Mouse (Mus musculus): ENCODE data around the gene R3hdml. TPM values are rescaled to one million over a fixed set of nuclear protein-coding genes. Genes with fewer than 3 reads are reported as not detected.

R3hdml gene
- polyA plus RNA-seq, 1 experiment from 2014 or later = 0.39 TPM

DNA sequence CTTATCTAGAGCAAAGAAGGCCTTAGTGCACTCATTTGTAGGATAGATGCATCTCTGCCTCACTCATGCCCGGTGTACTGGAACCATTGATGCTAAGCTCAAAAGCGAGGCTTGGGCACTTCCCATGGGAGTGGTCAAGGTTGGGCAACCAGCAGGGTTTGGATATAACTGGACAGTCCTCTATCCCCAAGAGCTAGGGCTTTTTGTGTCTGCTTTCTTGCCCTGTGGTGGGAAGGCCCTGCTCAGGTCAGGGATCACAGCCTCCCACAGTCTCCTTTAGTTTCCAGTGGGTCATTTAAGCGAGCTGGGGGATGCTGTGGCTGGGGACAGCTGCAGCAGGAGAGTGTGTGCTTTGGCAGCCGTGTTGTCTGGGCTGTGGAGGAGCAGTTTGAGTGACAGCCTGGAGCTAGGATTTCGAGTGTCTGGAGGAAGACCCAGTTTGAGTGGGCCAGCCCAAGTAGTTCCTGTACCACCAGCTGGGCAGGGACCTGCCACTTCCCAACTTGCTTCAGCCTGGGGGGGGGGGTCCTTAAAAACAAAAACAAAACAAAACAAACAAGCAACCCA, 2.3 kb upstream of the R3hdml start:
- Histone ChIP-seq H3K27ac (ENCODE audit: low read length) (no peak overlapping the region), H3K27me3 (ENCODE audit: control insufficient read depth, insufficient read depth, low read depth, low read length) (no peaks in the 10 kb centered on the region), H3K4me3 (ENCODE audit: low read depth, low read length) (no peak overlapping the region), H3K9me3 (replicated peaks; ENCODE audit: control insufficient read depth, low read length, poor library complexity, severe bottlenecking) (no peaks in the 10 kb centered on the region), H3K9ac (ENCODE audit: low read depth, low read length) (no peak overlapping the region), H3K36me3 (ENCODE audit: control insufficient read depth, insufficient read depth, low read length) (no peaks in the 10 kb centered on the region), H3K4me1 (ENCODE audit: control insufficient read depth, insufficient read depth, low read length) (no peaks in the 10 kb centered on the region), H3K4me2 (ENCODE audit: low read length) (no peak overlapping the region)
- no peak for ATAC-seq
- 51% methylated on average over 5 of the region's 5 CpGs for WGBS

DNA sequence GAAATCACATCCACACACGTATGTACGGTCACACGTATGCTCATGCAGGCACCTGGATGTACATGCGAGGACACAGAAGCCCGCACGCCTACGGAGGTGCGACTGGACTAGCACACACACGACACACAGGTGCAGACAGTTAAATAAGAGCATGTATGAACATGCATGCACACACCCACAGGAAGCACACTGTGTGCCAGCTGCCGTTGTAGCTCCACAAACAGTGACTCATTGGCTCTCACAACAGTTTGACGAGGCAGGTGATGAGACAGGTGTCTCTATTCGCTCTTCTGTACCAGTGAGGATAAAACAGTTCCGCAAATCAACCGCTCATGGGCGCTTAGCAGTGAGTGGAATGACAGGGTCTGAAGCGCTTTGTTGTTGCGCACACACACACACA, 1.5 kb upstream of the R3hdml start:
- H3K4me3 ChIP-seq (ENCODE audit: low read depth, low read length) = no peak overlapping the region
- no peak overlapping the region for H3K9ac ChIP-seq (ENCODE audit: low read depth, low read length)
- no peak overlapping the region for H3K27ac ChIP-seq (ENCODE audit: low read length)
- H3K4me2 ChIP-seq (ENCODE audit: low read length) = no peak overlapping the region
- H3K4me1 ChIP-seq (ENCODE audit: control insufficient read depth, insufficient read depth, low read length) = no peaks in the 10 kb centered on the region
- 91% methylated on average over 17 of the region's 17 CpGs for WGBS
- no peaks in the 10 kb centered on the region for H3K36me3 ChIP-seq (ENCODE audit: control insufficient read depth, insufficient read depth, low read length)
- H3K9me3 ChIP-seq (replicated peaks; ENCODE audit: control insufficient read depth, low read length, poor library complexity, severe bottlenecking) = no peaks in the 10 kb centered on the region
- ATAC-seq = no peak
- no peaks in the 10 kb centered on the region for H3K27me3 ChIP-seq (ENCODE audit: control insufficient read depth, insufficient read depth, low read depth, low read length)

DNA sequence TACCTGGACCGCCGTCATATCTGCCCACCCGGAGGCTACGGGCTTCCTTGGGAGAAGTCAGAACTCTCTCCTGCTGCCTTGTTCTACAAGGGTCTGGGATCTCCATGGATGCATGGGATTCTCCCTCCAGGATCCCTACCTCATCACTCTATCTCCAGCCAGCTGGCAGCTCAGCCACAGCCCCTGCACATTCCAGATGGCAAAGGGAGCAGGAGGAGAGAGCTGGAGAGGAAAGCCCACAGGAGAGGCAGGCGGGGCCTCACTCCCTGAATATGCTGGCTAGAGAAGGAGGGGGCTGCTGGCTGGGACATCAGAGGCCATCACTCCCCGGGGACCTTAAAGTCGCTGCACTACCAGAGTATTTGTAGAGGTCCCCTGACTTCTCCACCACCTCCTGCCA, 767 bp upstream of the R3hdml start:
- 67% methylated on average over 7 of the region's 7 CpGs for WGBS
- Histone ChIP-seq H3K9me3 (replicated peaks; ENCODE audit: control insufficient read depth, low read length, poor library complexity, severe bottlenecking) (no peaks in the 10 kb centered on the region), H3K4me2 (ENCODE audit: low read length) (no peak overlapping the region), H3K4me1 (ENCODE audit: control insufficient read depth, insufficient read depth, low read length) (no peaks in the 10 kb centered on the region), H3K36me3 (ENCODE audit: control insufficient read depth, insufficient read depth, low read length) (no peaks in the 10 kb centered on the region), H3K9ac (ENCODE audit: low read depth, low read length) (no peak overlapping the region), H3K27ac (ENCODE audit: low read length) (no peak overlapping the region), H3K27me3 (ENCODE audit: control insufficient read depth, insufficient read depth, low read depth, low read length) (no peaks in the 10 kb centered on the region), H3K4me3 (ENCODE audit: low read depth, low read length) (no peak overlapping the region)
- no peak for ATAC-seq

DNA sequence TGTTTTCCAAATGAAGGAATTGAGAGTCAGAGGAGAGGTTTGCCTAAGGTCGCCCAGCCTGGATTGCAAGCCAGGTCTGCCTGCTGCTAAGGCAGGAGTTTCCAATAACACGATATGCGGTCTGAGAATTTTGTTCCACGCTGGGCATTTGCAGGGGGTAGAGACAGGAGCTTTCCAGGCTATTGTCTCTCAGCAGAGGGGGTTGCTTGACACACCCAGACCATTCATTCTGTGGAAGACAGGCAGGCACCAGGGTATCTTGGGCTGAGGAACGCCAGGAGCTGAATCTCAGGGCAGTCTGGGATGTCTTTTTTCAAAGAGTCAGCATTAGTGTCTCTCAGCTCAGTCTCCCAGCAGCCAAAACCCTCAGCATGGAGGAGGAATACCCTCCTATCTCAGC, 913 bp downstream of the R3hdml start:
- H3K27ac ChIP-seq (ENCODE audit: low read length) = no peak overlapping the region
- H3K27me3 ChIP-seq (ENCODE audit: control insufficient read depth, insufficient read depth, low read depth, low read length) = no peaks in the 10 kb centered on the region
- no peak for ATAC-seq
- H3K4me3 ChIP-seq (ENCODE audit: low read depth, low read length) = no peak overlapping the region
- H3K36me3 ChIP-seq (ENCODE audit: control insufficient read depth, insufficient read depth, low read length) = no peaks in the 10 kb centered on the region
- H3K4me2 ChIP-seq (ENCODE audit: low read length) = no peak overlapping the region
- H3K9me3 ChIP-seq (replicated peaks; ENCODE audit: control insufficient read depth, low read length, poor library complexity, severe bottlenecking) = no peaks in the 10 kb centered on the region
- no peaks in the 10 kb centered on the region for H3K4me1 ChIP-seq (ENCODE audit: control insufficient read depth, insufficient read depth, low read length)
- H3K9ac ChIP-seq (ENCODE audit: low read depth, low read length) = no peak overlapping the region
- WGBS = 11% methylated on average over 5 of the region's 5 CpGs

DNA sequence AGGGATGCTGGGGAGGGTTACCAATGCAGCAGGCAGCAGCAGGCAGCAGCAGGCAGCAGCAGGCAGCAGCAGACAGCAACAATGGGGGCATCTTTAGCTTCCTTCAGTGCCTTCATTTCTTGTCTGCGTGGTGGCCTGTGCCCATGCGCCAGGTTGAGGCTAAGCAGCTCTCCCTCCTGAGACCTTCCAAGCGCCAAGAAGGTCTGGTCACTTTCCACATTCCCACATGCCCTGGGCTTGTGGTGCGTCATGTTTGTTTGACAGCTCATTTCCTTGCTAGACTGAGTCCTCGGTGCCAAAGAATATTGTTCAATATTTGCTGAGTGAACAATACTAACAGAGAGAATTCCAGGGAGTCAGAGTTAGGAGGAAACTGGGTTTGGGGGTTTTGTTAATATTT, 1.9 kb downstream of the R3hdml start:
- 44% methylated on average over 5 of the region's 5 CpGs for WGBS
- H3K4me3 ChIP-seq (ENCODE audit: low read depth, low read length) = no peak overlapping the region
- H3K4me1 ChIP-seq (ENCODE audit: control insufficient read depth, insufficient read depth, low read length) = no peaks in the 10 kb centered on the region
- H3K27me3 ChIP-seq (ENCODE audit: control insufficient read depth, insufficient read depth, low read depth, low read length) = no peaks in the 10 kb centered on the region
- H3K36me3 ChIP-seq (ENCODE audit: control insufficient read depth, insufficient read depth, low read length) = no peaks in the 10 kb centered on the region
- ATAC-seq = no peak
- H3K9me3 ChIP-seq (replicated peaks; ENCODE audit: control insufficient read depth, low read length, poor library complexity, severe bottlenecking) = no peaks in the 10 kb centered on the region
- no peak overlapping the region for H3K27ac ChIP-seq (ENCODE audit: low read length)
- H3K4me2 ChIP-seq (ENCODE audit: low read length) = no peak overlapping the region
- H3K9ac ChIP-seq (ENCODE audit: low read depth, low read length) = no peak overlapping the region

DNA sequence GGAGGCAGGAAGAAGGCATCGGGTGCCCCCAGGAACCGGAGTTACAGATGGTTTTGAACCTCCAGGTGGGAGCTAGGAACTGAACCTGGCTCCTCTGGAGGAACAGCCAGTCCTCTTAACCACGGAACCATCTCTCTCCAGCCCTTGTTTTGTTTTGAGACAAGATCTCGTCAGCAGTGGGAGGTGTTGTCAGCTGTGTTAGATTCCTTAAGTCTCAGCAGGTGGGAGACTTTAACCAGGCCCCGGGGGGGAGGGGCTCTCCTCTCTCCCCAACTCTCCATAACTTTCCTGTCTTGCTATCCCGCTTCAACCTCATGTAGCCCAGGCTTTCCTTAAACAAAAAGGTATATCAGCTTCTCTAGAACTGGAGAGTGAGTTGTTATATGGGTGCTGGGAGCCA, 2.3 kb downstream of the R3hdml start:
- H3K9ac ChIP-seq (ENCODE audit: low read depth, low read length) = no peak overlapping the region
- no peaks in the 10 kb centered on the region for H3K27me3 ChIP-seq (ENCODE audit: control insufficient read depth, insufficient read depth, low read depth, low read length)
- H3K4me1 ChIP-seq (ENCODE audit: control insufficient read depth, insufficient read depth, low read length) = no peaks in the 10 kb centered on the region
- H3K4me3 ChIP-seq (ENCODE audit: low read depth, low read length) = no peak overlapping the region
- ATAC-seq = no peak
- H3K27ac ChIP-seq (ENCODE audit: low read length) = no peak overlapping the region
- no peaks in the 10 kb centered on the region for H3K9me3 ChIP-seq (replicated peaks; ENCODE audit: control insufficient read depth, low read length, poor library complexity, severe bottlenecking)
- H3K36me3 ChIP-seq (ENCODE audit: control insufficient read depth, insufficient read depth, low read length) = no peaks in the 10 kb centered on the region
- H3K4me2 ChIP-seq (ENCODE audit: low read length) = no peak overlapping the region
- 46% methylated on average over 6 of the region's 6 CpGs for WGBS

DNA sequence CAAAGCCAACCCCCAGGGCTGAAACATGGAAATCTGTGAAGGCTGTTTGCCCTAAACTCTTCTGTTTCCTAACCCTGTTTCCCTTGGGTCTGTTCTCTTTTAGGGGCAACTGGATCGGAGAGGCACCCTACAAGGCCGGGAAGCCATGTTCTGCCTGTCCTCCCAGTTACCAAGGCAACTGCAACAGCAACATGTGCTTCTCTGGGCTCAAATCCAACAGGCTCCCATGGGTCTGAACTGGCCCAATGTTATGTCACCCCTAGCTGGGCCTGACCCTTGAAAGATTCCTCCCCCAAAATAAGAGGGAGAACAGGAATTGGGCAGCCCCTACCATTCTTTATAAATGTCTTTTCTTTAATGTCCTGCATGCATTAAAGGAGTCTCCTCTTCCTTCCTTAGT, 10.1 kb downstream of the R3hdml start:
- no peaks in the 10 kb centered on the region for H3K36me3 ChIP-seq (ENCODE audit: control insufficient read depth, insufficient read depth, low read length)
- H3K27me3 ChIP-seq (ENCODE audit: control insufficient read depth, insufficient read depth, low read depth, low read length) = no peaks in the 10 kb centered on the region
- no peak overlapping the region for H3K27ac ChIP-seq (ENCODE audit: low read length)
- H3K4me3 ChIP-seq (ENCODE audit: low read depth, low read length) = no peak overlapping the region
- 60% methylated on average over 2 of the region's 2 CpGs for WGBS
- ATAC-seq = no peak
- no peaks in the 10 kb centered on the region for H3K9me3 ChIP-seq (replicated peaks; ENCODE audit: control insufficient read depth, low read length, poor library complexity, severe bottlenecking)
- no peak overlapping the region for H3K4me2 ChIP-seq (ENCODE audit: low read length)
- no peak overlapping the region for H3K9ac ChIP-seq (ENCODE audit: low read depth, low read length)
- no peaks in the 10 kb centered on the region for H3K4me1 ChIP-seq (ENCODE audit: control insufficient read depth, insufficient read depth, low read length)

DNA sequence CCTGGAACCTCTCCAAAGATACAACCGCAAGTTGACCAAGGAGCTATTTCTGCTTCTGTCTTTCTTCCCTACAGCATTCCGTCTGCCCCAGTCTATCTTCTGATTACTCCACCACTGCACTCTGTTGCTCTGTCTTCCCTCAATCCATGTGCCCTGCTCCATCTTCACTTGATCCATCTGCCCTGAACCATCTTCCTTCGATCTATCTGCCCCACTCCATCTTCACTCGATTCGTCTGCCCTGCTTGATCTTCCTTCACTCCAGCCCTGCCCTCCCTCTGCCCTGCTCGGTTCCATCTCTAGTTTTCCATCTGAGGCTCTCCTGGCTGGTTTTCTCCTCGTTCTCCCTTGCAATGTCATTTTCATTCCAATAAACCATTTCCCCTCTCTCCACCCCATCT, 11.1 kb downstream of the R3hdml start:
- no peak overlapping the region for H3K4me2 ChIP-seq (ENCODE audit: low read length)
- H3K27ac ChIP-seq (ENCODE audit: low read length) = no peak overlapping the region
- 79% methylated on average over 7 of the region's 7 CpGs for WGBS
- H3K9ac ChIP-seq (ENCODE audit: low read depth, low read length) = no peak overlapping the region
- H3K9me3 ChIP-seq (replicated peaks; ENCODE audit: control insufficient read depth, low read length, poor library complexity, severe bottlenecking) = no peaks in the 10 kb centered on the region
- H3K27me3 ChIP-seq (ENCODE audit: control insufficient read depth, insufficient read depth, low read depth, low read length) = no peaks in the 10 kb centered on the region
- no peak overlapping the region for H3K4me3 ChIP-seq (ENCODE audit: low read depth, low read length)
- H3K4me1 ChIP-seq (ENCODE audit: control insufficient read depth, insufficient read depth, low read length) = no peaks in the 10 kb centered on the region
- ATAC-seq = no peak
- no peaks in the 10 kb centered on the region for H3K36me3 ChIP-seq (ENCODE audit: control insufficient read depth, insufficient read depth, low read length)

DNA sequence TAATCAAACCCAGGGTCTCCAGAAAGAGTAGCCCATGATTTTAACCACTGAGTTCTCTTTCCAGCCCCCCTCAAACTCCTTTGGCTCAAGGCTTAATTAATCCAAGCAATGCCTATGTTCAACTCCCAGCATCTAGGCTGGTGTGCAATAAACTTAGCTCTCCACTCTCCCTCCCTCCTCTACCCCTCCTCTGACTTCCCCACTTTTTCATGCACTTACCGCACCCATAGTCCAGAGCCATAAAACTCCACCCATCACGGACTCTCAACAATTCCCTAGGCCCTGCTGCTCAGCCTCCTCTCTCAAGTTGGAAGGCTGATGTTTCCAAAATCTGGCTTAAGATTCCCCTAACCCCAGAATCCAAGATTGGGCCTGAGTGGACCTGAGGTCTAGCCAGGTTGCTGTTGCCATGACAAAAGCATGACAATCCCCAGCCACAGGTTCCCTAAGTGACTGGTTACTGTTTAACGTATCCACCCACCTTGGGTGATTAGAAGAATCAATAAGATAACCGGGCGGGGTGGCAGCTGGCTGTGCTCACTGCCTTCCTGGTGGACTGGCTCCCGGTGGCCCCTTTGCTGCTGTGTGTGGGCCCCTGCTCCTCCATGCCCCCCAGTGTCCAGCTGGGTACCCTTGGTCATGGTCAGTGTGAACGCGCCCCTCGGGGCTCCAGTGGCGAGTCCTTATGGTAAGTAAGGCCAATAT, 14.3 kb downstream of the R3hdml start, which contains the start of gene Hnf4a:
Gene Hnf4a, plus strand, starts transcription at position 509 of the 705 bp plus-strand sequence.
- no peak for ATAC-seq
- WGBS = 91% methylated on average over 10 of the region's 10 CpGs
- H3K27me3 ChIP-seq (ENCODE audit: control insufficient read depth, insufficient read depth, low read depth, low read length) = no peaks in the 10 kb centered on the region
- H3K9me3 ChIP-seq (replicated peaks; ENCODE audit: control insufficient read depth, low read length, poor library complexity, severe bottlenecking) = no peaks in the 10 kb centered on the region
- H3K36me3 ChIP-seq (ENCODE audit: control insufficient read depth, insufficient read depth, low read length) = no peaks in the 10 kb centered on the region
- H3K4me2 ChIP-seq (ENCODE audit: low read length) = no peak within 1 kb of the TSS
- no peak within 1 kb of the TSS for H3K27ac ChIP-seq (ENCODE audit: low read length)
- no peak within 1 kb of the TSS for H3K4me3 ChIP-seq (ENCODE audit: low read depth, low read length)
- H3K9ac ChIP-seq (ENCODE audit: low read depth, low read length) = no peak within 1 kb of the TSS
- H3K4me1 ChIP-seq (ENCODE audit: control insufficient read depth, insufficient read depth, low read length) = no peaks in the 10 kb centered on the region
